Mouse (Mus musculus) heart, adult 18-20 months (tissue): Measurements from ENCODE around the gene Psph. TPM values are rescaled to one million over a fixed set of nuclear protein-coding genes. Genes with fewer than 3 reads are reported as not detected.
"Not testable (repeated sequence)": the region's sequence is repeated elsewhere in the genome, so short reads cannot be mapped to it uniquely, and the experiment has no call there.

Source experiments
- DNase-seq, 2 experiments: peaks; one replicate each; pipeline ENCODE4 v3.0.0; 2021 to 2022; ENCODE audit warnings: mixed read lengths in 1 of 2
- long read RNA-seq, 2 experiments: library from polyadenylated mRNA; stranded (forward); transcript quantifications; one replicate each; pipeline ENCODE4 v2.0.0; 2021
- total RNA-seq, 2 experiments: library from RNA; stranded (reverse); gene quantifications; 2 replicates each; pipeline ENCODE4 v1.2.3; 2021

Gene Psph
- 10 to 100 TPM in 1 of 2 experiments, 1 to 10 TPM in 1; 8.9 to 10.7 TPM for total RNA-seq
- long read RNA-seq, experiment 1, partial matches to known transcripts, result 6 of 14 reads
- long read RNA-seq, experiment 1, other reads (novel, unspliced or antisense), result 7 of 14 reads
- long read RNA-seq, experiment 2, partial matches to known transcripts, result 7 of 12 reads
- long read RNA-seq, experiment 2, other reads (novel, unspliced or antisense), result 5 of 12 reads

- peak; percentile 97 for DNase-seq
Measured at GRCm38 (mm10) chr5:129786818-129787790, at the start of gene Psph. Psph (minus strand) TSS chr5:129787449.

GRCm38 (mm10) chr5:129790591-129790990 is 3.3 kb upstream of the Psph start:
- DNase-seq, result not testable (repeated sequence)

- DNase-seq, result no peak
Measured at GRCm38 (mm10) chr5:129787818-129788593, 757 bp upstream of the Psph start.

GRCm38 (mm10) chr5:129786161-129786560 is 1.1 kb downstream of the Psph start:
- peak in 1 of 2 experiments; percentile 11 for DNase-seq

- no peak for DNase-seq
Measured at GRCm38 (mm10) chr5:129785235-129785870, 1.9 kb downstream of the Psph start.

- DNase-seq, result peak in 1 of 2 experiments; percentile 20
Measured at GRCm38 (mm10) chr5:129782211-129782610, 5.0 kb downstream of the Psph start.

GRCm38 (mm10) chr5:129780131-129780530 is 7.1 kb downstream of the Psph start:
- no peak for DNase-seq

- DNase-seq, result peak; percentile 85 to 88
Measured at GRCm38 (mm10) chr5:129778996-129779716, 8.1 kb downstream of the Psph start.

- DNase-seq, result no peak
Measured at GRCm38 (mm10) chr5:129778348-129778995, 8.8 kb downstream of the Psph start.

GRCm38 (mm10) chr5:129774661-129775060 is 12.6 kb downstream of the Psph start:
- no peak for DNase-seq

- DNase-seq, result not testable (repeated sequence)
Measured at GRCm38 (mm10) chr5:129773330-129773729, 13.9 kb downstream of the Psph start.

GRCm38 (mm10) chr5:129772433-129772832 is 14.8 kb downstream of the Psph start:
- no peak for DNase-seq

- DNase-seq, result no peak
Measured at GRCm38 (mm10) chr5:129770443-129771355, 16.6 kb downstream of the Psph start.

GRCm38 (mm10) chr5:129761865-129762540 is 25.2 kb downstream of the Psph start:
- DNase-seq, result no peak

- DNase-seq, result no peak
Measured at GRCm38 (mm10) chr5:129759929-129760480, 27.2 kb downstream of the Psph start.

GRCm38 (mm10) chr5:129756886-129757285 is 30.4 kb downstream of the Psph start:
- DNase-seq, result no peak

- DNase-seq, result no peak
Measured at GRCm38 (mm10) chr5:129744050-129744449, 43.2 kb downstream of the Psph start.

GRCm38 (mm10) chr5:129742903-129743488 is 44.3 kb downstream of the Psph start:
- no peak for DNase-seq
